Mouse (Mus musculus) olfactory bulb, adult 2 months (tissue): Measurements from ENCODE around the gene Tgoln1.

Experiments
- CTCF ChIP-seq: fragments of 200-500 bp; IDR thresholded peaks from 2 replicates; pipeline ENCODE4 v1.5.1; 2012; ENCODE audit warnings: low read depth, mild to moderate bottlenecking, low read length, moderate library complexity; ENCODE audit not compliant: insufficient read depth
- POLR2A ChIP-seq: fragments of 200-500 bp; IDR thresholded peaks from 2 replicates; pipeline ENCODE4 v1.6.1; 2012; ENCODE audit warnings: mild to moderate bottlenecking, low read depth, low read length, moderate library complexity; ENCODE audit not compliant: insufficient read depth

- no peak for TF ChIP-seq POLR2A
- TF ChIP-seq CTCF = no peak
Observed at GRCm38 (mm10) chr6:72607060-72607459, 9.7 kb downstream of the Tgoln1 start.
